Mouse (Mus musculus) lung, postnatal 0 days (tissue): ENCODE data around the gene Arid3a.

Experiments used
- CTCF ChIP-seq: IDR thresholded peaks from 2 replicates; pipeline ENCODE4 v1.5.1; 2016; ENCODE audit warnings: antibody characterized with exemption, mild to moderate bottlenecking
- EP300 ChIP-seq: IDR thresholded peaks from 2 replicates; pipeline ENCODE4 v1.6.1; 2016; ENCODE audit warnings: antibody characterized with exemption, mild to moderate bottlenecking, control low read depth

- TF ChIP-seq CTCF (no peak), EP300 (no peak)
These were observed 42.4 kb upstream of the Arid3a start for GRCm38 (mm10) chr10:79884446-79884845.
